ENCODE assay signal across 22 mouse cellular contexts in genomic region chr2:116652106-116652505, GRCm38 (mm10).
DNase-seq lines count a peak whose midpoint lies in the region; ATAC-seq and TF ChIP-seq lines count a peak whose summit lies in the region.
"Had no signal": no experiment of that assay in that cellular context is flagged by ENCODE, and none has a peak within 500 bp of the region (broad histone marks: within the 10 kb centered on the region; RNA-seq: fewer than 3 reads in every experiment).

No protein-coding gene starts in this region.

- H3K9ac ChIP-seq in forebrain, embryonic 11.5 days (ENCODE audit: low read length): no peak overlapping the region
- H3K9ac ChIP-seq in forebrain, embryonic 12.5 days: no peak overlapping the region
- no peak overlapping the region for H3K9ac ChIP-seq in kidney, embryonic 14.5 days (ENCODE audit: low read depth, low read length)
- no peak overlapping the region for H3K9ac ChIP-seq in midbrain, postnatal 0 days (replicated peaks; ENCODE audit: low read length, poor library complexity, severe bottlenecking)
- H3K9ac ChIP-seq in midbrain, embryonic 15.5 days: no peak overlapping the region
- H3K9ac ChIP-seq in stomach, postnatal 0 days (ENCODE audit: low read length): no peak overlapping the region
- H3K9ac ChIP-seq: embryonic facial prominence, embryonic 13.5 days; hindbrain, embryonic 15.5 days; kidney, embryonic 15.5 days; limb, embryonic 13.5 days; liver, embryonic 15.5 days had no signal

- H3K27ac ChIP-seq in forebrain, embryonic 11.5 days (ENCODE audit: low read depth, low read length): no peak overlapping the region
- no peak overlapping the region for H3K27ac ChIP-seq in forebrain, embryonic 12.5 days
- no peak overlapping the region for H3K27ac ChIP-seq in kidney, embryonic 14.5 days (ENCODE audit: low read depth, low read length)
- no peak overlapping the region for H3K27ac ChIP-seq in midbrain, postnatal 0 days (ENCODE audit: low read depth, low read length)
- no peak overlapping the region for H3K27ac ChIP-seq in midbrain, embryonic 15.5 days
- H3K27ac ChIP-seq in stomach, postnatal 0 days (replicated peaks): no peak overlapping the region
- H3K27ac ChIP-seq: embryonic facial prominence, embryonic 13.5 days; heart, embryonic 10.5 days; hindbrain, embryonic 15.5 days; kidney, embryonic 15.5 days; limb, embryonic 13.5 days; liver, embryonic 15.5 days; macrophage had no signal

- H3K27me3 ChIP-seq in forebrain, embryonic 11.5 days (ENCODE audit: control insufficient read depth, insufficient read depth, low read length): no peaks in the 10 kb centered on the region
- H3K27me3 ChIP-seq in forebrain, embryonic 12.5 days: no peaks in the 10 kb centered on the region
- no peaks in the 10 kb centered on the region for H3K27me3 ChIP-seq in kidney, embryonic 14.5 days (ENCODE audit: control insufficient read depth, insufficient read depth, low read length)
- H3K27me3 ChIP-seq in midbrain, postnatal 0 days (ENCODE audit: insufficient read depth, low read length): no peaks in the 10 kb centered on the region
- no peaks in the 10 kb centered on the region for H3K27me3 ChIP-seq in midbrain, embryonic 15.5 days (replicated peaks)
- H3K27me3 ChIP-seq in stomach, postnatal 0 days (ENCODE audit: control insufficient read depth, insufficient read depth, low read length): no peaks in the 10 kb centered on the region
- H3K27me3 ChIP-seq: embryonic facial prominence, embryonic 13.5 days; hindbrain, embryonic 15.5 days; kidney, embryonic 15.5 days; limb, embryonic 13.5 days; liver, embryonic 15.5 days had no signal

- no peak overlapping the region for H3K4me2 ChIP-seq in forebrain, embryonic 11.5 days (ENCODE audit: low read depth, low read length, severe bottlenecking)
- no peak overlapping the region for H3K4me2 ChIP-seq in forebrain, embryonic 12.5 days
- H3K4me2 ChIP-seq in kidney, embryonic 14.5 days (replicated peaks; ENCODE audit: low read depth, low read length): no peak overlapping the region
- H3K4me2 ChIP-seq in midbrain, postnatal 0 days (ENCODE audit: low read depth, low read length, poor library complexity, severe bottlenecking): no peak overlapping the region
- H3K4me2 ChIP-seq in midbrain, embryonic 15.5 days: no peak overlapping the region
- no peak overlapping the region for H3K4me2 ChIP-seq in stomach, postnatal 0 days (replicated peaks; ENCODE audit: low read depth)
- H3K4me2 ChIP-seq: embryonic facial prominence, embryonic 13.5 days; hindbrain, embryonic 15.5 days; kidney, embryonic 15.5 days; limb, embryonic 13.5 days; liver, embryonic 15.5 days; midbrain, embryonic 11.5 days had no signal

- 82% methylated on average over 6 of the region's 6 CpGs for WGBS in forebrain, embryonic 11.5 days
- WGBS in forebrain, embryonic 12.5 days: 75% methylated on average over 6 of the region's 6 CpGs
- WGBS in kidney, embryonic 14.5 days: 86% methylated on average over 6 of the region's 6 CpGs
- 82% methylated on average over 6 of the region's 6 CpGs for WGBS in midbrain, postnatal 0 days
- 87% methylated on average over 6 of the region's 6 CpGs for WGBS in midbrain, embryonic 15.5 days
- 75% methylated on average over 6 of the region's 6 CpGs for WGBS in stomach, postnatal 0 days

- no peak for DNase-seq in forebrain, embryonic 11.5 days (ENCODE audit: low spot score)
- DNase-seq in kidney, postnatal 14 days: peak; percentile 3
- DNase-seq in midbrain, postnatal 0 days (ENCODE audit: low spot score): no peak
- DNase-seq in stomach, postnatal 0 days (ENCODE audit: low spot score): no peak
- no peak for DNase-seq in thymus, adult 18-20 months
- DNase-seq: B cell, adult 2 months; cerebellum, adult 9-11 months; gastrocnemius, postnatal 14 days; heart, postnatal 36 days; right cerebral cortex, adult 18-20 months; thymus, adult 2 months had no signal

- H3K4me3 ChIP-seq in forebrain, embryonic 11.5 days (ENCODE audit: low read depth, low read length): no peak overlapping the region
- no peak overlapping the region for H3K4me3 ChIP-seq in forebrain, embryonic 12.5 days (replicated peaks)
- H3K4me3 ChIP-seq in kidney, embryonic 14.5 days (ENCODE audit: low read length): no peak overlapping the region
- no peak overlapping the region for H3K4me3 ChIP-seq in midbrain, postnatal 0 days (ENCODE audit: low read depth, low read length)
- no peak overlapping the region for H3K4me3 ChIP-seq in midbrain, embryonic 15.5 days
- H3K4me3 ChIP-seq in stomach, postnatal 0 days (ENCODE audit: low read depth, low read length): no peak overlapping the region
- H3K4me3 ChIP-seq: embryonic facial prominence, embryonic 13.5 days; heart, embryonic 10.5 days; hindbrain, embryonic 15.5 days; kidney, embryonic 15.5 days; limb, embryonic 13.5 days; liver, embryonic 15.5 days had no signal

- H3K9me3 ChIP-seq in forebrain, embryonic 11.5 days (ENCODE audit: control insufficient read depth, low read length): no peaks in the 10 kb centered on the region
- H3K9me3 ChIP-seq in forebrain, embryonic 12.5 days: no peaks in the 10 kb centered on the region
- no peaks in the 10 kb centered on the region for H3K9me3 ChIP-seq in kidney, embryonic 14.5 days (ENCODE audit: control insufficient read depth, low read length)
- no peaks in the 10 kb centered on the region for H3K9me3 ChIP-seq in midbrain, postnatal 0 days (ENCODE audit: low read length)
- H3K9me3 ChIP-seq in midbrain, embryonic 15.5 days: no peaks in the 10 kb centered on the region
- no peaks in the 10 kb centered on the region for H3K9me3 ChIP-seq in stomach, postnatal 0 days (ENCODE audit: control insufficient read depth, low read length)
- H3K9me3 ChIP-seq: embryonic facial prominence, embryonic 13.5 days; heart, embryonic 10.5 days; hindbrain, embryonic 15.5 days; kidney, embryonic 15.5 days; limb, embryonic 13.5 days; liver, embryonic 15.5 days had no signal

- TF ChIP-seq CTCF in midbrain, postnatal 0 days (IDR thresholded peaks at IDR 0.05): peak; percentile 60
- TF ChIP-seq CTCF in stomach, postnatal 0 days (IDR thresholded peaks at IDR 0.05; ENCODE audit: low read depth): peak; percentile 58

- H3K36me3 ChIP-seq in forebrain, embryonic 11.5 days (ENCODE audit: control insufficient read depth, insufficient read depth, low read length): no peaks in the 10 kb centered on the region
- H3K36me3 ChIP-seq in forebrain, embryonic 12.5 days (replicated peaks): no peaks in the 10 kb centered on the region
- H3K36me3 ChIP-seq in kidney, embryonic 14.5 days (ENCODE audit: control insufficient read depth, insufficient read depth, low read length): no peaks in the 10 kb centered on the region
- no peaks in the 10 kb centered on the region for H3K36me3 ChIP-seq in midbrain, postnatal 0 days (ENCODE audit: insufficient read depth, low read length)
- H3K36me3 ChIP-seq in midbrain, embryonic 15.5 days (replicated peaks): no peaks in the 10 kb centered on the region
- H3K36me3 ChIP-seq in stomach, postnatal 0 days (ENCODE audit: control insufficient read depth, insufficient read depth, low read length): no peaks in the 10 kb centered on the region
- H3K36me3 ChIP-seq: embryonic facial prominence, embryonic 13.5 days; heart, embryonic 10.5 days; hindbrain, embryonic 15.5 days; kidney, embryonic 15.5 days; limb, embryonic 13.5 days; liver, embryonic 15.5 days had no signal

- TF ChIP-seq EP300 in stomach, postnatal 0 days (optimal IDR thresholded peaks at IDR 0.05): no peak

- 0 out of 2 replicates have a peak, but pooled peaks have one; percentile 24 for ATAC-seq in forebrain, embryonic 11.5 days (replicated peaks; ENCODE audit: low FRiP score)
- ATAC-seq in forebrain, embryonic 12.5 days (ENCODE audit: low FRiP score): no peak
- ATAC-seq in kidney, embryonic 14.5 days (ENCODE audit: low FRiP score, low TSS enrichment): no peak
- no peak for ATAC-seq in midbrain, postnatal 0 days (ENCODE audit: low FRiP score)
- no peak for ATAC-seq in midbrain, embryonic 15.5 days (replicated peaks)
- ATAC-seq in stomach, postnatal 0 days (ENCODE audit: low FRiP score, low TSS enrichment): no peak

- H3K4me1 ChIP-seq in forebrain, embryonic 11.5 days (replicated peaks; ENCODE audit: control insufficient read depth, insufficient read depth, low read length): no peaks in the 10 kb centered on the region
- no peaks in the 10 kb centered on the region for H3K4me1 ChIP-seq in forebrain, embryonic 12.5 days
- no peaks in the 10 kb centered on the region for H3K4me1 ChIP-seq in kidney, embryonic 14.5 days (ENCODE audit: control insufficient read depth, insufficient read depth, low read length)
- no peaks in the 10 kb centered on the region for H3K4me1 ChIP-seq in midbrain, postnatal 0 days (ENCODE audit: insufficient read depth, low read length)
- no peaks in the 10 kb centered on the region for H3K4me1 ChIP-seq in midbrain, embryonic 15.5 days
- H3K4me1 ChIP-seq in stomach, postnatal 0 days (replicated peaks; ENCODE audit: control insufficient read depth, insufficient read depth): no peaks in the 10 kb centered on the region
- H3K4me1 ChIP-seq: embryonic facial prominence, embryonic 13.5 days; heart, embryonic 10.5 days; hindbrain, embryonic 15.5 days; kidney, embryonic 15.5 days; limb, embryonic 13.5 days; liver, embryonic 15.5 days had no signal
